Mouse (Mus musculus) olfactory bulb, adult 2 months (tissue): ENCODE data around the gene Slc34a3. TPM values are rescaled to one million over a fixed set of nuclear protein-coding genes. Genes with fewer than 3 reads are reported as not detected.

Experiments used
- H3K27ac ChIP-seq: fragments of 200-500 bp; 2 replicates; pipeline ENCODE4 v1.5.1; 2012; ENCODE audit warnings: low read depth, low read length; ENCODE audit not compliant: insufficient read depth
- H3K4me1 ChIP-seq: fragments of 200-500 bp; 2 replicates; pipeline ENCODE4 v1.6.1; 2012; ENCODE audit warnings: low read length; ENCODE audit not compliant: control insufficient read depth, insufficient read depth
- H3K4me3 ChIP-seq: fragments of 200-500 bp; 2 replicates; pipeline ENCODE4 v1.5.1; 2012; ENCODE audit warnings: mild to moderate bottlenecking, low read depth, low read length, moderate library complexity; ENCODE audit not compliant: insufficient read depth
- CTCF ChIP-seq: fragments of 200-500 bp; IDR thresholded peaks from 2 replicates; pipeline ENCODE4 v1.5.1; 2012; ENCODE audit warnings: low read depth, mild to moderate bottlenecking, low read length, moderate library complexity; ENCODE audit not compliant: insufficient read depth
- POLR2A ChIP-seq: fragments of 200-500 bp; IDR thresholded peaks from 2 replicates; pipeline ENCODE4 v1.6.1; 2012; ENCODE audit warnings: mild to moderate bottlenecking, low read depth, low read length, moderate library complexity; ENCODE audit not compliant: insufficient read depth
- WGBS: fragments of 180-500 bp; shearing (Covaris S2); methylation state at CpG from one replicate; pipeline ENCODE4 v1.1.7; 2018; 5-methylcytosine and 5-hydroxymethylcytosine counted together
- polyA plus RNA-seq: library from polyadenylated mRNA; stranded (reverse); fragments of >200 nt; gene quantifications from 2 replicates; pipeline ENCODE4 v1.2.4, GENCODE M21; 2012; ENCODE audit warnings: low replicate concordance; ENCODE audit not compliant: missing spikeins, insufficient read depth, insufficient read length

The Slc34a3 gene
- polyA plus RNA-seq, 1 experiment = not detected

- TF ChIP-seq POLR2A = no peak
- TF ChIP-seq CTCF = no peak
- no peak overlapping the region for H3K27ac ChIP-seq
- H3K4me1 ChIP-seq = peaks cover 13% of the 10 kb centered on the region
- no peak overlapping the region for H3K4me3 ChIP-seq
- 53% methylated on average over 5 of the region's 5 CpGs for WGBS
Measured at GRCm38 (mm10) chr2:25186575-25186930, 47.6 kb downstream of the Slc34a3 start.

GRCm38 (mm10) chr2:25185625-25186574 is 48.3 kb downstream of the Slc34a3 start:
- TF ChIP-seq CTCF = no peak
- no peak for TF ChIP-seq POLR2A
- Histone ChIP-seq H3K27ac (no peak overlapping the region), H3K4me1 (peaks cover 19% of the 10 kb centered on the region), H3K4me3 (peak overlapping the region; percentile 37)
- 5% methylated on average over 64 of the region's 64 CpGs for WGBS

GRCm38 (mm10) chr2:25184496-25184895 is 49.7 kb downstream of the Slc34a3 start:
- TF ChIP-seq CTCF (no peak), POLR2A (no peak)
- peaks cover 32% of the 10 kb centered on the region for H3K4me1 ChIP-seq
- H3K4me3 ChIP-seq = no peak overlapping the region
- WGBS = 83% methylated on average over 7 of the region's 7 CpGs
- no peak overlapping the region for H3K27ac ChIP-seq

- peaks cover 35% of the 10 kb centered on the region for H3K4me1 ChIP-seq
- WGBS = 78% methylated on average over 2 of the region's 2 CpGs
- no peak overlapping the region for H3K4me3 ChIP-seq
- no peak overlapping the region for H3K27ac ChIP-seq
- TF ChIP-seq CTCF (no peak), POLR2A (no peak)
Measured at GRCm38 (mm10) chr2:25183336-25183735, 50.8 kb downstream of the Slc34a3 start.

GRCm38 (mm10) chr2:25182664-25183063 is 51.5 kb downstream of the Slc34a3 start:
- Histone ChIP-seq H3K4me1 (peaks cover 40% of the 10 kb centered on the region), H3K27ac (no peak overlapping the region), H3K4me3 (peak overlapping the region; percentile 6; the same call in 1 of the 2 replicates)
- WGBS = 40% methylated on average over 6 of the region's 6 CpGs
- no peak for TF ChIP-seq CTCF
- no peak for TF ChIP-seq POLR2A

- H3K27ac ChIP-seq = no peak overlapping the region
- peaks cover 47% of the 10 kb centered on the region for H3K4me1 ChIP-seq
- TF ChIP-seq POLR2A = no peak
- TF ChIP-seq CTCF = no peak
- H3K4me3 ChIP-seq = peak overlapping the region; percentile 53
- WGBS = 4% methylated on average over 17 of the region's 17 CpGs
Measured at GRCm38 (mm10) chr2:25181891-25182397, 52.2 kb downstream of the Slc34a3 start.

GRCm38 (mm10) chr2:25180973-25181890 is 52.9 kb downstream of the Slc34a3 start:
- Histone ChIP-seq H3K4me3 (peak overlapping the region; percentile 53), H3K27ac (no peak overlapping the region), H3K4me1 (peaks cover 51% of the 10 kb centered on the region)
- TF ChIP-seq CTCF = no peak
- TF ChIP-seq POLR2A = no peak
- WGBS = under 1% methylated on average over 100 of the region's 100 CpGs

- peaks cover 44% of the 10 kb centered on the region for H3K4me1 ChIP-seq
- peak; percentile 45 for TF ChIP-seq POLR2A
- 0 out of 2 replicates have a peak, but pooled peaks have one; percentile 29 for TF ChIP-seq CTCF
- peak within 1 kb of the TSS; percentile 35 for H3K27ac ChIP-seq
- WGBS = under 1% methylated on average over 35 of the region's 35 CpGs
- H3K4me3 ChIP-seq = peak within 1 kb of the TSS; percentile 53
Measured at GRCm38 (mm10) chr2:25180478-25180903, 53.7 kb downstream of the Slc34a3 start, which contains the start of gene Nrarp. Gene Nrarp (plus strand): TSS chr2:25180758.
